Mouse (Mus musculus) G1E (cell line): ENCODE data around the gene Als2cr12.
"Not testable (repeated sequence)": the region's sequence is repeated elsewhere in the genome, so short reads cannot be mapped to it uniquely, and the experiment has no call there.

Source experiments
- CTCF ChIP-seq: IDR thresholded peaks from 2 replicates; pipeline ENCODE4 v1.5.1; 2012; ENCODE audit warnings: low read depth, low read length, inconsistent platforms, mixed read lengths
- GATA1 ChIP-seq: IDR thresholded peaks from 2 replicates; pipeline ENCODE4 v1.6.1; 2012; ENCODE audit warnings: borderline replicate concordance, low read length, inconsistent platforms, mixed read lengths
- POLR2AphosphoS5 ChIP-seq: IDR thresholded peaks from 2 replicates; pipeline ENCODE4 v1.6.1; 2012; ENCODE audit warnings: low read depth, low read length, inconsistent platforms; ENCODE audit not compliant: insufficient replicate concordance
- TAL1 ChIP-seq: conservative IDR thresholded peaks from 2 replicates; pipeline ENCODE4 v1.6.1; 2012; ENCODE audit warnings: low read depth, low read length, inconsistent platforms, mixed read lengths

DNA sequence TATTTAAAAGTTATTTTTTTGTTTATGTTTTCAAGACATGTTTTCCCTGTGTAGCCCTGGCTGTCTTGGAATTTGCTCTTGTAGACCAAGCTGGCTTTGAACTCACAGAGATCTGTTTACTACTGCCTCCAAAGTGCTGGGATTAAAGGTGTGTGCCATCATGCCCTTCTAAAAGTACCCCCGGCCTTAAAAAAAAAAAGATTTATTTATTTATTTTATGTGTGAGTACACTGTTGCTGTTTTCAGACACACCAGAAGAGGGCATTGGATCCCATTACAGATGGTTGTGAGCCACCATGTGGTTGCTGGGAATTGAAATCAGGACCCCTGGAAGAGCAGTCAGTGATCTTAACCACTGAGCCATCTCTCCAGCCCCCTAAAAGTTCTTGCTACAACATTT is 14.3 kb upstream of the Als2cr12 start:
- not testable (repeated sequence) for TF ChIP-seq CTCF, GATA1, TAL1, POLR2AphosphoS5
